Mouse (Mus musculus): ENCODE results near the gene Dars2.
"Not testable (repeated sequence)": the region's sequence is repeated elsewhere in the genome, so short reads cannot be mapped to it uniquely, and the experiment has no call there.

Gene Dars2

GRCm38 (mm10) chr1:161035786-161036404 lies 34.6 kb downstream of the Dars2 start:
- no peak for DNase-seq (ENCODE audit: low read depth in 1 of 2, low spot score in 2 of 2)

DNA sequence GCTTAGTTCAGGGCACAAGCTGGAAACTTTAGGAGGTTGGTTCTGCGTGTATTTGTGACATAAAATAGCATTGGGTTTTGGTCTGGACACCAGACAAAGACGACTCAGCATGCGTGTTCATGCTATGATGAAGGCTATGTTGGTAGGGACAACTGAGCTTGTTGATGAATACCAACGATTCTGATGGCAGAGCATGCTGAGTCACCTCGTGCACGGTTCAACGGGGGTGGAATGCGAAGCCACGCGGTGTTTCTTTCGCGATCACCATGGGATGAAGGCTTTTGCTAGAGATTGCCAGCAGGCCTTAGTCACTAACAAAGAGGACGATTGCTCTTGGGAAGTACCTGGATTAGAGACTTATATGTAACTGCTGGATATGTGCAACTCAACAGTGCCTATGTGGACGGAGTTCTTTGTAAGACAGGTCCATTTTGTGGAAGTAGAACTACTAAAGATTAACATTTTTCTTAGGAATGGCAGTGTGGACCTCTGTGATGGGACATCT lies 35.1 kb downstream of the Dars2 start:
- DNase-seq (ENCODE audit: low read depth in 1 of 2, low spot score in 2 of 2) = peak in 1 of 2 experiments; percentile 19

DNA sequence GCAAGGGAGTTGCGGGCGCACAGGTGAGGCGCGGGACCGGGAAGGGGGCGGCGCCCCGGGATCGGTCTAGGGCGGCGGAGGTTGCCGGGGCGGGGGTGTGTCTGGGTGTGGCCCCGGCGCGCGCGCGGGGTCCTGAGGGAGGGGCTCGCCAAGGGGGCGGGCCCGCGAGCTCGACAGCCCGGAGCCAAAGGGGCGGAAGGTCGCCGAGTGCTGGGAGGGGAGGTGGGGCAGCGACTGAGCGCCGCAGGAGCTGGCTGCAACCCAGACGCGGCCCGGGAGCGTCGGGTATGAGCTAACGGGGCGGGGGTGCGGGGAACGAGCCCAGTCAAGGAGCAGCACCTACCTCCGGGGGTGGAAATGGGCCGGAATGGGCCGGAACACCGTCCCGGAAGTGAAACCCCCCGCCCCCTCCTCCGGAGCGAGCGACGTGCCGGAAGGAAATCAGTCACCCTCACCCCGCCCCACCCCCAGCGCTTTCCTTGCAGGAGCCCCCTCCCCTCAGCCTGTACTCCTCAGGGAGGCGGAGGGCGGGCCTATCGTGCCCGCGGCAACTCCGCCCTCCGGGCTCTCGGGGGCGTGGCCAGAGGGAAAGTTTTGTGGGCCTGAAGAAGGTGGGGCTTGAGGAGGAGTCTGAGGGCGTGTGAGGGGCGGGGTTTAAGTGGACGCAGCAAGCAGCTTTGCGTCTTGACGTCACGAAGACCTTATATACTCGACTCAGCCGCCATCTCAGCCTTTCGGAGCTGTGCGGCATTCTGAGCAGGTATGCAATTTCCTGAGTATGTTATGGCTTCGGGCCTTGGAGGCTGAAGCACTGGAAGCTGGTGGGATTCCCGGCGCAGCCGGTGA lies 35.8 kb downstream of the Dars2 start, which contains the start of gene Zbtb37:
Gene Zbtb37 (minus strand): TSS at position 415 of the 846 bp plus-strand sequence.
- DNase-seq (ENCODE audit: low read depth in 1 of 2, low spot score in 2 of 2) = peak; percentile 94 to 96

DNA sequence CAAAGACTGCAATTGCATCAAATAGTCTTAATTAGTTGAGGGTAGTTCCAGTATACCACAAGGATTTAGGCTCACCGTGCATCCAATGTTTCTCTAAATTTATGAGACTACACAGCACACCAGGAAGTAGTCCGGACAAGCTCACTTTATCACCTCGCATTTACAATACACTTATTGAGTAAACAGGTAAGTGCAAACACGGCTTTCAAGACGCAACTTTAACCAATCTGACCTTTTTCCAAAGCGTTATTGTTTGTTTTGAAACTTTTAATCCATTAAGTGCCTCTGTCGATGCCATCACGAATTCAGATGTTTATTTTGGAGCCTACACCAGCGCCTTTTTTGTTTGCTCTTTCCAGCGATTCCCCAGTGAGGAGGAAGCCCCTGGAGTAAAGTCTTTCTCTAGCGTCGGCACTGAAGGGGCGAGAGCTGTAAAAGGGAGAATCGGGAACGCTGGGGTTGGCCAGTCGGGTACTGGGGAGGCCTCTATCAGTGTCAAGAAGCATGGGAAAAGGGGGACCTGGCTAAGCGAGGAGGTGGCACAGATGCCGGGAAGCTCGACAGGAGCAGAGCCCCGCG lies 36.5 kb downstream of the Dars2 start:
- DNase-seq (ENCODE audit: low read depth in 1 of 2, low spot score in 2 of 2) = no peak

GRCm38 (mm10) chr1:161032345-161032744 lies 38.1 kb downstream of the Dars2 start:
- DNase-seq (ENCODE audit: low read depth in 1 of 2, low spot score in 2 of 2) = no peak

GRCm38 (mm10) chr1:161031881-161032280 lies 38.6 kb downstream of the Dars2 start:
- no peak for DNase-seq (ENCODE audit: low read depth in 1 of 2, low spot score in 2 of 2)

DNA sequence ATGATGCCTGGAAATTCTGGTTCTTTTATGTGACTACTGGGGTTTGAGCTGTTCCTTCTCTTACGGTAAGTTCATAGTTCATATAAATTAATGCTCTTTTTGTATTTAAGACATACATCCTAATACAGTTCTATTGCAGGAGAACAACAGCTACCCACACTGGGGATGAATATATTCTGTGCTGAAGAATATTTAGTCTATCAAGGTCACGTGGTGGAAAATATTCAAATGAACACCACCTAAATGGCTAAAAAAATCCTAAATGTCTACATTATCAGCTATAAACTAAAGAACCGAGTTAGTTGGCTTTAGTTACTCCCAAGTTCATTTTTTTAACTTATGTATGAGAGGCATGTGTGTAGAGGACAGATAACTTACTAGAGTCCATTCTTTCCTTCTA lies 40.4 kb downstream of the Dars2 start:
- no peak for DNase-seq (ENCODE audit: low read depth in 1 of 2, low spot score in 2 of 2)

- not testable (repeated sequence) for DNase-seq (ENCODE audit: low read depth in 1 of 2, low spot score in 2 of 2)
Measured at GRCm38 (mm10) chr1:161028427-161028826, 42.0 kb downstream of the Dars2 start.

- no peak for DNase-seq (ENCODE audit: low read depth in 1 of 2, low spot score in 2 of 2)
Measured at GRCm38 (mm10) chr1:161027196-161027595, 43.3 kb downstream of the Dars2 start.

GRCm38 (mm10) chr1:161025410-161026210 lies 44.8 kb downstream of the Dars2 start:
- DNase-seq (ENCODE audit: low read depth in 1 of 2, low spot score in 2 of 2) = no peak

- DNase-seq (ENCODE audit: low read depth in 1 of 2, low spot score in 2 of 2) = no peak
Measured at GRCm38 (mm10) chr1:161020051-161020450, 50.4 kb downstream of the Dars2 start.

- no peak for DNase-seq (ENCODE audit: low read depth in 1 of 2, low spot score in 2 of 2)
Measured at GRCm38 (mm10) chr1:161016378-161016777, 54.1 kb downstream of the Dars2 start.

- no peak for DNase-seq (ENCODE audit: low read depth in 1 of 2, low spot score in 2 of 2)
Measured at GRCm38 (mm10) chr1:161010436-161010835, 60.0 kb downstream of the Dars2 start.

DNA sequence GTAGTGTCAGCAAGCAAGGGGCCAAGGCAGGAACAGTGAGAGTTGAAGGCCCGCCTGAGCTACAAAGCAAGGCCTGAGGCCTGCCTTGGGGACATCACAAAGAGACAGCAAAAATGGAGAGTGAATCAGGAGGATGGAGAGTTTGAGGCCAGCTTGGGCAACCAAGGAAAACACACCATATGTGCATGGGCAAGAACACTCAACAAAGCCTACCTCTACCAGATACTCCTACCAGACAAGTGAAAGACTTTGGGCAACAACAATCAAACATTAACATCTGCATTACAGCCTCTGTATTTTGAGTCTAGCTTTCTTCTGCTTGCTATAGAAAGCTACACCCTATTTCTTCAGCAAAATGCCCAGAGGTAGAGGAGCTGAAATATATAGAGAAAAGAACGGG lies 62.4 kb downstream of the Dars2 start:
- no peak for DNase-seq (ENCODE audit: low read depth in 1 of 2, low spot score in 2 of 2)

DNA sequence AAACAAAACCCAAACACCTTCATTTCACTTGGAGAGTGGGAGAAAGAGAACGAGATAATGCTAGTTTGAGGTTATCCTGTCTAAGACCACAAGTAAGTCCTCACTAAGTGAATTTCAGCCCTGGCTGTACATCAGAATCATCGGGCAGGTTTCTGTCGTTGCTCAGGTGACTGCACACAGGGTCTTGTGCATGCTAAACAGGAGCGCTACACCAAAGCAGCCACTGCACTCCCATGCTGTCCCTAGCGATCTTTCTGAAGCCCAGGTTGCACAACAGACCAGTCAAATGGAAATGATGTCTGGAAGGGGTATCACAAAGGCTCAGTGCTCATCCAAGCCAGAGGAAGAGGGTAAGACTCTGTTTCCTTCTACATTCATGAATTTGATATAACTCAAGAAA lies 64.0 kb downstream of the Dars2 start:
- no peak for DNase-seq (ENCODE audit: low read depth in 1 of 2, low spot score in 2 of 2)

DNA sequence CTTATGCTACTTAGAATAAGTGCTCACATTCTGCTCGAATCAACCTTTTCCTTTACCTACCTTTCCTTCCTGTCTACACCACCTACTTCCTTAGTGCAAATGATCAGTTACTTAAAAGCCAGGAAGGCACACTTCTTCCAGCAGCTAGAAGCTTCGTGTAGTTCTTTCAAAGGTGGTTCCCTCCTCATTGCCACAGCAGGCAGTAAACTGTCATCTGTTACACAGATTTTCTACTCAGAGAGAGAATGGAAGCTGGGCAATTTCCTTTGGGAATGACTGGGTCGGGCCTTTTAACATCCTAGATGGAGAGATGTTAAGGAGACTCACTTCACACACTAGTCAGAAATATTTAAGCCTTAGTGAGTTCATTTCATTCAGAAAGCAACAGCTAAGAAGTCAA lies 64.9 kb downstream of the Dars2 start:
- no peak for DNase-seq (ENCODE audit: low read depth in 1 of 2, low spot score in 2 of 2)

GRCm38 (mm10) chr1:161004942-161005341 lies 65.5 kb downstream of the Dars2 start:
- DNase-seq (ENCODE audit: low read depth in 1 of 2, low spot score in 2 of 2) = no peak

DNA sequence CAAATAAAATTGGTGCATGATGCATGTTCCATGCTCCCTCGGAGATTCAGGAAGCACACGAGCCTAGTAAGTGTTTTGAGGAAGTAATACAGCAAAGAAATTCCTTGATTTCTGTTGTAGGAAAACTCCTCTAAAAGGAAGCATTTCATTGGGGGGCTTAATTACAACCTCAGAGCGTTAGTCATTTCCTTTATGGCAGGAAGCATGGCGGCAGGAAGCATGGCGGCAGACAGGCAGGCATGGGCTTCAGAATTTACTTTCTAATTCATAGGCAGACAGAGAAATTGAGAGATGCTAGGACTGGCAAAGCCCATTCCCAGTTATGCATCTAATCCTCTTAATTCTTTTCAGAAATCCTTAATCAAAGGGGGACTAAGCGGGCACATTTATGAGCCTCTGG lies 76.6 kb downstream of the Dars2 start:
- DNase-seq (ENCODE audit: low read depth in 1 of 2, low spot score in 2 of 2) = no peak
